Mouse (Mus musculus) mesoderm, embryonic 11.5 days (tissue): ENCODE measurements at regions not wholly inside any gene's neighbourhood (a gene's known extent, or its start where the extent isn't known, plus 50 kb on each side); places are given as distances from the start of the nearest gene placed in this dataset.

ENCODE experiments used
- DNase-seq: peaks from one replicate; pipeline ENCODE4 v3.0.0-alpha.2; 2012; ENCODE audit warnings: low read depth, low spot score

DNA sequence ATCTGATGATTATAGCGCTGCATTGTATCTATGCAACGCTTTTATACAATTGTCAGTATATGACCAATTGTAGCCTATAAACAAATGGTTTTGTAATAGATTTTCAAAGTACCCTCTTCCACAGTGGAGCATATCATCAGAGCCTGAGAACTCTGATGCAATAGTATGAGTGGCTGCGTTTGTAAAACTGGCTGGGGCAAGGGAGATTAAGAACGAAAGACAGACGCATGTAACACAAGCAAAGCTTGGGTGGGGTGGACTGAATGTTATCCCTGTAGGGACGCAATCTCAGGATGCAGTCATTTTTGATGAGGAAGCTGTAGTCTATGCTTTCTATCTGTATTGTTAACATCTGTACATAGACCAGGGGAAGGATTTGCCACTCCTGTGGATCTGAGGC lies 246.9 kb upstream of the Fggy start:
- DNase-seq, result no peak

DNA sequence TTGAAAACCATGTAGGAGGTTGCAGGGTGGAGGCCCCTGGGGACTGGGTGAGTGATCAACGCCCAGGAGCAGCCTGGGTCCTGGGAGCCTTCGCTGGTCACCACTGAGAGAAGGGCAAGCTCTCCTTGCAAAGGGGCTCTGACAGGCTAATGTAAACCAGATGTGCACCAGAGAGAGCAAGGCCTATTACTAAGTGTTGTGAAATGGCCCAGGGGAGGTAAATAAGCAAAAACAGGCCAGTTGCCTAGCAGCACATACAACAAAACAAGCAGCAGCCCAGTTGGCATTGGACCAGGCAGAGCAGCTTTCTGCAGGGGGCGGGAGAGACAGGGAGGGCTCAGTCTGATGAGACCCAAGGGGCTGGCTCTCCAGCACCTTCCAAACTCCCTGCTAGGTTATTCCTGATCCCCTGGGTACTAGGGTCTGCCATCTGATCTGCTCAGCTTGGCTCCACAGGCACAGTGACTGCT lies 239.5 kb upstream of the Fggy start:
- DNase-seq, result peak; percentile 82

- DNase-seq, result peak; percentile 30
Measured at GRCm38 (mm10) chr4:95318561-95318960, 238.7 kb upstream of the Fggy start.

DNA sequence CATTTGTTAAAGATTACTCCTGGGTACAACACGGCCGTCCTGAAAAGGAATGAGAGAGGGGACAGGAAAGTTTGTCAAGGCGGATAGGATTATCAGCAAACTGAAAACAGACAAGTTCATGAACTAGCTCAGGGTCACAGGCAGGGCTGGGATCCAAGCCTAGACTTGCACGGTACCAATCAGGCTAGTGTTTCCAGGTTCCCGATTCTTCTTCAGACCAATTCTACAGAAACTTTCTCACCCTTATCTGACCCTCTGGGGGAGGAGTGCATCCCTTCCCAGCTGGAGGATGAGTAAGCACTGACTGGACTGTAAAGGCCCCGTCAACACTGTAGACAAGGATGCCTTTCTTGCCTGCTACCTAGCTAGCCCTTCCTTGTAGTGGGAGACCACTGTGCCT lies 238.3 kb upstream of the Fggy start:
- DNase-seq, result no peak

DNA sequence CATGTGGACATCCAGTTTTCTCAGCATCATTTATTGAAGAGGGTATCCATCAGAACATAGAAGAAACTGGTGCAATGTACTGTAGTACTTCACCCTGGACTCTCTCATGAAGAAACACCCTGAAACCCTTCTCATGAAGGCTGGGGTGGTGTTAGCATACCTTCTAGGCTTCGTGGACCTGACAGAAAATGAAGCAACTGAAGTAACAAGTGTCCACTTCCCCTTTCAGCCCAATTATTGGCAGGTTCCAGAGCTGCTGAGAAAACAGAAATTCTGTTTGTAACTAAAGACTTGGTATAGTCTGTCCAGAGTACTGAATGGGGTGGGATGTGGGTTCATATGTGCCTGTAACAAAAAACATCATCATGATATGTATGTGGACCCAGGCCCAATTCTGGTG lies 231.4 kb upstream of the Fggy start:
- DNase-seq, result no peak

- no peak for DNase-seq
Measured at GRCm38 (mm10) chr4:95339822-95340221, 217.5 kb upstream of the Fggy start.

DNA sequence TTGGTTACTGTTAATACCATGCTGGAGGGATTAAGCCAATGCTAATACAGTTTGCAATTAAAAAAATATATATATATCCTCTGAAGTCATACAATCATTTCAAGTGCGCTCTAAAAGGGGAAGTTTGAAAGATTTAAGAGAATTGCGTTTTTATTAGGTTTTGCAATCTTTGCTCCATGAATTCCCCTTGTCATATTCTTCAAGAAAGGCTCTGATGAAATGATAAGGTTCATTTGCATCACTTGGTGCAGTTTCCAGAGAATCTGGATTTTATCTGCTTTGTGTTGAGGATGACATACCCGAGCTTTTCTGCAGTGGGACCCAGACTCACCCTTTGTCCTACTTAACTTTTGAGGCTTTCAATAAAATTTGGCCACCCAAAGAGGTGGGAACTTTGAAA lies 216.4 kb upstream of the Fggy start:
- no peak for DNase-seq

- no peak for DNase-seq
Measured at GRCm38 (mm10) chr4:95346722-95347197, 210.5 kb upstream of the Fggy start.

DNA sequence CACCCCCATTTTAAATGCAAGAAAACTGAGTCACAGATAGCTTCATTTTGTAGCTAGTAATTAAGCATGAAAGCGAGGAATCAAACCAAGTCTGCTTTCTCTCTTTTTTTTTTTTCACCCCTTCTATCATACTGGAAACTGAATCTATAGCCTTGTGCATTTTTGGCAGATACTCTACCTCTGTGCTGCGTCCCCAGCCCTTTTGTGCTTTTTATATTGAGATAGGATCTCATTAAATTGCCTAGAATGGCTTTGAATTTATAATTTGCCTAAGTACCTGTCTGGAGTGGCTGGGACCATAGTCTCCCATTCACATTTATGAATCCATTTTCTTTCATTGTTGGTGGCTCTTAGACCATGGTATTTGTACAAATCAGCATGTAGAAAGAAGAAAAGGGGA lies 209.9 kb upstream of the Fggy start:
- no peak for DNase-seq

DNA sequence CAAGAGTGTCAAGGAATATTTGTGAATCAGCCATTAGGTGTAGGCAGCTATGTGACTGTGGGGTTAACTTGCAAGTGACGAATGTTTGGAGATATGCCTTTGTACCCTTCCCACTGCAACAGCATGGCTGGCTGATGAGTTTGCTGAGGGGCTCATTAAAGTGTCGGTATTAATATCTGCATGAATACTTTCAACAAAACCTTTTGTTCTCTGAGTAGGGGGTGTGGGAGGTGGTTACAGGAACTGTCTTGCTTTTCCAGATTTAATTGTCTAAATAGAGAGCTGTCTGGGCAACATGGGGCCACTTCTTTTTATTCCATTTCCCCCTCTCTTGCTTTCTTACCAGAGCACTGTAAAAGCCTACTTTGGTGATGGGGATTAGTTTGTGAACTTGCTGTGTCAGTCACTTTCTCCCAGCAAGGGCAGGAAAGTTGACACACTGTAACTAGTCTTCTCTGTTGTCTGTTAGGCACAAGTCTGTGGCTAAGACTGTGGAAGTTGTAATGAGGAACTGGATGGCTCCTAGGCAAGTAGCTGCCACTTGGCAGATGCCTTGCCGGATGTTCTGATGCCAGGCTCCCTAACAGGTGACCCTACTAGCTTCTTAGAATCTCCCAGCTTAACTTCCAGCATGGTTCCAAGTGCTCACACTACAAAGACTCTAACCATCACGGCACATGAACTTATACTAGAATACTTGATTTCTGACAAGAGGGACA lies 208.7 kb upstream of the Fggy start:
- no peak for DNase-seq

DNA sequence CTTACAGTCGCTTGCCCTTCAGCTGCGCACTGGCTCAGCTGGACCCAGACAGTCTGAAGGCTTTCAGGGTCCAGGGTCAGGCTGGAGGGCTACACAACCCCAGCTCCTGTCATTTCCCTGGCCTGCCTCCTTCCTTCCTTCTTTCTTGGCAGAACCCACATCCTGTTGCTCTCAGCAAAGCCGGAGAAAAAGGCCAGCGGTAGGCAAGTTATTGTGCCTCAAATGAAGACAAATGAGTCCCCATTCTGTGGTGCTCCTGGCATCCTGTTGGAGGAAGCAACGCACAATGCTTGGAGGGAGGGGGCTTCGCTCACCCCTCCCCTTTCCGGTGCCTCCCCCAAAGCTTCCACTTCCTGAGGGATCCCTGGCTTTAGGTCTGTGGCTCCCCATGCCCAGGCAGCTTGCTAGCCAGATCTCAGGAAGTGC lies 203.4 kb upstream of the Fggy start:
- peak; percentile 26 for DNase-seq

- no peak for DNase-seq
Measured at GRCm38 (mm10) chr4:95358674-95359073, 198.6 kb upstream of the Fggy start.

DNA sequence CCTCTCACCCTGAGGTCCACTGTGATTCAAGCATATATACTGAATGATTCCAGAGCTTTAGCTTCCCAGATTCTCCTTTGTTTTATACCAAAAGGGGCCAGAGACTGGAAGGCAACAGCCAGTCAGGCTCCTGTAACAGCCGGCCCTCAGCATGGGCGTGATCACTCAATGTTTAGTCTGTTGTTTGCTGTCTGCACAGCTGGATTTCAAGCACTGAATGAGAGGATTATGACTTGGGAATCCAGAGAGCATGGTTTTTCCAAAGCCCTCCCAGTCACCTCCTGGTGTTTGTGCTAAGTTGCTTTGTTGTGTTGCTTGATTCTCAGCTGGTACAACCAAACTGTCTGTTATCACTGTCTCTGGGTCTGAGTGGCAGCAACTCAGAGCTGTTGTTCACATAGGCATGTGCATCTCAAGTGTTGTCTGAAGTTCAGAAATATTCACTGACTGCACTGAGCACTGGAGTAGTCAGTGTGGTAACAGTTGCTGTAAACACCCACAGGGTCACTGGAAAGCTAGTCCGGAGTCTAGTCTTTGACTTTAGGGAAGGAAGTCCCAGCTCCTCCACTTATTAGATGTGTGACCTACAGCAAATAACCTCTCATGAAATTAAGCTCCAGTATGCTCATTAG lies 196.9 kb upstream of the Fggy start:
- no peak for DNase-seq

GRCm38 (mm10) chr4:95364376-95365082 lies 192.8 kb upstream of the Fggy start:
- no peak for DNase-seq

- peak; percentile 47 for DNase-seq
Measured at GRCm38 (mm10) chr4:95376386-95376785, 180.9 kb upstream of the Fggy start.

DNA sequence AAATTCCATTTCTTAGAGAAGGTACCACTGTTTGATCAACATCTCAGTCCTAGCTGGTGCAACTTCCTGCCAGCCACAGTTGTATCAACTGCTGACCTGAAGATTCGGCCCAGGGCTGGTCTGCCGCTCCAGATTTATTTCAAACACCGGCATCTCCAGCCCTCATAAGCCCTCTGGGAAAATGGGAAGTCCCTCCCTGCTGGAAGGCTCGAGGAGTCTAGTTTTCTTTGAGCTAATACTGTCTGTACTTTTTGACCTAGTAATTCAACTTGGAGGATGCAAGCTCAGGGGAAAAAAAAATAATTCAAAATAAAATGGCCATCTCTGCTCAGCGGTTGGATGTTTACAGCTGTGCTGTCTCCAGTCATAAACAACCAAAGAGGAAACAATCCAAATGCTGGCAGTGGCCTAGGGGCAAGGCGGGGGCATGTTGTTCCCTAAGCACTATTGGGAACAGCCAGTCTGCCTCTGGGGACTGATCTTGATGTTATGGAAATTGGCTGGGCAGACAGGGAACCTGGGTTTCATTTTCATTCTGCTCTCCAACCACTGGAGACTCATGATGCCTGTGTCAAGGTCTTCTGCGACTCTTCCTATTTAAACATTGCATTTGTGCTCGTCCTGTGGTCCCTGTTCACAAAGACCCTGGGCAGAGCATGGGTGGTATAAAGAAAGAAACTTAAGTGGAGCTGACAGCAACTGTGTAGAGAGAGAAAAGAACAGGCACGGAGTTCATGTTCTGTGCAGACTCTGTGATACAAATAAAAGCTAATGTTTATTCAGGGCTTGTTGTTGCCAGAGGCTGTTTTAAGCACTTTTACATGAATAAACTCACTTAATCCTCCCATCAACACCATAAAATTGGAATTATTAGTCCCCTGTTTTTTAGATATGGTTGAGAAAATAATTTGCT lies 179.8 kb upstream of the Fggy start:
- no peak for DNase-seq

GRCm38 (mm10) chr4:95378645-95379044 lies 178.7 kb upstream of the Fggy start:
- no peak for DNase-seq

DNA sequence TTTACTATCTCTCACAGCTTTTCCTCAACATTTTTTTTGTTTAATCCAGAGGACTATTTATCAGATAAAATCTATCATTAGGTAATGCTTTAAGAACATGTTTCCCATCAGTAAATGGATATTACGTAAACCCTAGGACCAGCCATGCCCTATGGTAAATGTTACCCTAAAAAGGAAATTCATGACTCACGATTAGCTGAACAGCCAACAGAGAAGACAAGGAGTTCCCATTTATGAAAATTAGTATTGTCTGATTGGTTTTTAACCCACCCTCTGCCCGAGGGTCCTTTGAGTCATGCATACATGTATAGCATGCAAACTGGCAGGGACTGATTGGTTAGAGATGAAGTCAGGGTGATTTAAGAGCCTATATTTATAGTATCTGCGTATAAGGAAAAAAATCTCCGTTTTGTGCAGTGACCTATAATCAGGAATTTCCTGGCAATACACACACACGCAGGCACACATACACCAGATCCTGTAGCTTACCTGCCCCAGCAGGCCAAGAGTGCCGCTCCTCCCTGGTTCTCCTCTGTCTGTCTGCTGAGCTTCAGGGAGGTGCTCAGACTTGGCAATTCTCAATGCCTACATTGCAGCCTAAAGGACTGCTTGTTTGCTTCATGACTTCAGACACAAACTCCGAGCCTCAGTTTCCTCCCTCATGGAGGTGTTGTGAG lies 174.0 kb upstream of the Fggy start:
- no peak for DNase-seq

DNA sequence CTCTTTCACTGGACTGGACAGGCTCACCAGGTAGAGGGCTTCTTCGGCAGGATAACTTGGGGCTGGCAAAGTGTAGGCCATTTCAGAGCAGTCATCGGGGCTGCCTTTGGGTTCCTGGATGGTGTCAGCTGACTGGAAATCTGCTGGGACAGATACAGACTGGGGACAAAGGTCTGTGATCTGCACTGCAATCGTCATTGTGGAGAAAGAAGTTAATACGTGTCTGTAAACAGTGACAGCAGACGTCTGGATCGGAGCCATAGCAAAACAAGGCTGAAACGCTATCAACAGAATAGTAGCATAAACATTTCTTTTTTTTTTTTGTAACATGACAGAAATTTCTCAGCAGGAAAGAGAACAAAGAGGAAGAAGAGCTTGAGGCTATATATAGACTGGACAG lies 171.8 kb upstream of the Fggy start:
- no peak for DNase-seq

DNA sequence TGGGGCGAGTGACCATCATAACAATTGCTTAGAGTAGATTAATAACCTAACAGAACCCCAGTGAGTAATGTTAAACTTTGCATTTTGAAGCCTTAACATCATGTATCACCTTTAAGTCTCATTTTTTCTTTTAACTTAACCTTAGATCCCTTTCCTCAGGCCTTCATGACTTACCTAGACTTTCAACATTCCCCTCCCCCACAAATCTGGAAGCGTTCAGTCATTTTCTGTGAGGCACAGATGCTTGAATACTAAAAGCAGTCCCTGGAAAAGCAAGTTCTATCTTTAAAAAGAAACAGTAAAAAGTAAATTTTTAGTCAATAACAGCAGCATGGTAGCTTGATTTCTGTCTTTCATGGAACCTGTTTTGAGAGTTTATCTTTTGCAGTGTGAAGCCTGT lies 171.3 kb upstream of the Fggy start:
- no peak for DNase-seq

GRCm38 (mm10) chr4:95388556-95388955 lies 168.8 kb upstream of the Fggy start:
- DNase-seq, result no peak
